Mouse (Mus musculus) monocyte, adult 5-6 weeks (primary cell): ENCODE measurements around the gene Pafah1b1. TPM values are rescaled to one million over a fixed set of nuclear protein-coding genes. Genes with fewer than 3 reads are reported as not detected.

Experiments
- ATAC-seq: fragments of 153-309, 156-312 bp; replicated peaks from 2 replicates; pipeline ENCODE4 v1.8.0; 2017; ENCODE audit warnings: mild to moderate bottlenecking; ENCODE audit not compliant: low TSS enrichment, insufficient number of reproducible peaks, severe bottlenecking, poor library complexity, low FRiP score
- total RNA-seq: library from RNA; stranded (forward); fragments of 200-1000, 200-491, 200-594 nt; gene quantifications from 3 replicates; pipeline ENCODE4 v1.2.3, GENCODE M21; 2017

Gene Pafah1b1
- total RNA-seq, 1 experiment from 2014 or later = 123 TPM

DNA sequence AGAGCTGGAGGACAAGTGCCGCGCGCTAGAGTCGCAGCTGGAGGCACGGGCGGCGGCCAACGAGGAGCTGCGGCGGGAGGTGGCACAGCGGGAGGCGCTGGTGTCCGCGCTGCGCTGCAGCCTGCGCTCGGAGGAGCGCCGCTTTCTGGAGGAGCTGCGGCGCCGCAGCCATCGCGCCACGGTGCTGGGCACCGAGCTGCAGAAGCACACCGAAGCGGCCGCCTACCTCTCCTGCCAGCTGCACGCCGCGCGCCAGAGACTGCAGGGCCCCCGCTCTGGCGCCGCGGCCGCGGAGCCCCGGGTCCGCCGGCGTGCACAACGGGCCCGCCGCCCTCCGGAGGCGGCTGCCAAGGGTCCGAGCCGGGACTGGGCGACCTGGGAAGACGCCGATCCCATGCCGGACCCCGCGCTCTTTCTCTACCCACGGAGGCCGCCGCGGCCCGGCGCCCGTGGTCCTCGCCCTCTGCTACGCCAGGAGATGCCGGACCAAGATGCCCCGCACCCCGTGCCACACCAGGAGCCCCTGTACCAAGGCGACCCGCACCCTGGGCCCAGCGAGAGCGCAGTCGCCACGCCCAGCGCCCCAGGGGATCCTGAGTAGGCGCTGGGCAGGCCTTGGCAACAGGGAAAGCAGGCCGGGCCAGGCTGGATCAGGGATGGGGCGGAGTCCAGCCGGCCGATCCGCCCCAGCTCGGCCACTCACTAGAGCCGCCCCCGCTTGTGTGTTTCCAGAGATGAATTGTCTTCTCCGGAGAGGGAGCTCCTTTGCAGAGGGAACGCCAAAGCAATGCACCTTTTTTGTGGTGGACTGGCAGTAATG is 86.3 kb downstream of the Pafah1b1 start:
- no peak; the same call in 1 of the 2 replicates for ATAC-seq

DNA sequence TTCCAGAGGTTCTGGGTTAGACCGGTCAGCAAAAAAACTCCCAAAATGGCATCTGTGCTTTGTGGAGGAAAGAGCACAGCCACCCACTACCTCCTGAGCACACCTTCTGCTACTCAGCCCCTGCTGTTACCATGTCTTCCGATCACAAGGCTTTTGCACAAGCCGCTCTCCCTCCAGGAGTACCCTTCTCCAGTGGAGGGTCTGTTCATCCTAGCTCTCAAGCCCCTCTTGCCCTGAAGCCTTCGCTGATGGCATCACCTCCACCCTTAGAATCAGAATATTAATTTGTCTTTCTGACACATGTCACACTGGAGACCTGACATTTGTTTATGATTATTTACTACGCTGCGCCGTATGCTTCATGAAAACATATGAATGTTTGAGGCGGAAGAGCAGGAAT is 87.0 kb downstream of the Pafah1b1 start:
- ATAC-seq = no peak

- peak; percentile 68; the same call in 1 of the 2 replicates for ATAC-seq
These were observed 89.8 kb downstream of the Pafah1b1 start for GRCm38 (mm10) chr11:74634490-74635275.

DNA sequence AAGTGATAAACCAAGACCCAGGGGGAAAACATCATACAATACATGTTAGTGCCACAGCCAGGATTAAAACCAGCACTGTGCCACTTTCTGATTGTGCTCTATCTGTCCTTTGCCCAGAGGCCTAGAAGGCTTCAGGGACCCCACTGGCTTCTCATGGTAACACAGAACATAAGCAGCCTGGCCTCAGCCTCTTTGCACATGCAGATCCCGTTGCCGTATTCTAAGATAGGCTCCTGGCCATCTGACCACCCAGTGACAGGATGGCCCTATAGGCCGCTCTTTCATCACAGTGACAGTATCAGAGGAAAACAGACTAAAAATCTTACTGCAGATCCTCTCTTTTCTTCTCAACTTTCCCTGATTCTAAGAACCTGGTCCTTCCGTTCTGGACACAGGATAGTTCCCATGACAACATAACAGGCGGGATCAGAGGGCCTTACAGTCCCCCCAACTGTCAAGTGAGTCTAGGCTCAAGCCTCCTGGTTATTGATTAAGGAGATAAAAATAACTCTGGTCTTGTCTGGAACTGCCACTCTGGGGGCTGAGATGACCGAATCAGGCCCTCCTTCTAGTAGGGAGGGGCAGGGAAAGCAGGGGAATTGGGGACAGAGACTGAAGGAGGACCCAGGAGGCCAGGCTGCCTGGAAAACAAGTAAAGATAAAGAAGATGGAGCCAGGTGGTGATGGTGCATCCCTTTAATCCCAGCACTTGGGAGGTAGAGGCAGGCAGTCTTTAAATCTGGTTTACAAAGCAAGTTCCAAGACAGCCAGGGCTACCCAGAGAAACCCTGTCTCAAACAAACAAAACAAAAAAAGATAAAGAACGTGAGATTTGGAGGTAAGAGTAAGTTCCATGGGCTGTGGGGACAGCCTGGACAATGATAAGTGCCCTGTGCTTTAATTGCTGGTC is 92.3 kb downstream of the Pafah1b1 start:
- ATAC-seq = no peak

DNA sequence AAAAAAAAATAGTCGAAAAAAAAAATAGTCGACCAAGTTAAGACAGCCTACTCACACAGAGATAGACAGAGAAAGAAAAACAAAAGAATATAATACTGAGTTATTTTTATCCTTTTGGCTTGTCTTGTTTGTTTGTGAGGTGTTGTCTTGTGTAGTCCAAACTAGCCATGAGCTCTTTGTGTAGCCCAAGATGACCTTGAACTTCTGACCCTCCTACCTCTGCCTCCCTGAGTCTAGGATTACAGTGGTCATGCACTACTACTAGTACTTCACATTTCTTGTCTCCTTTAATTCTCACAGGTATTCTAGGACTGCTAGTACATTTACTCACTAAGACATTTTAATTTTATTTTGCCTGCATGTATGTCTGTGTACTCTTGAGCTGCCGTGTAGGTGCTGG is 97.0 kb downstream of the Pafah1b1 start:
- no peak for ATAC-seq

GRCm38 (mm10) chr11:74625333-74625732 is 99.1 kb downstream of the Pafah1b1 start:
- ATAC-seq = no peak

Other genes starting within 250 kb of the Pafah1b1 start
- gene Rap1gap2, start 113.8 kb downstream of the Pafah1b1 start, total RNA-seq = 186 to 201 TPM (median 194 TPM) in 3 replicates
- not detected in 3 replicates for gene Ccdc92b, start 105.1 kb downstream of the Pafah1b1 start, total RNA-seq
- 13.9 to 24.2 TPM (median 16.7 TPM) in 3 replicates for gene Cluh, start 75.2 kb downstream of the Pafah1b1 start, total RNA-seq
- gene Mettl16, start 46.2 kb upstream of the Pafah1b1 start, total RNA-seq = 26.1 to 29.5 TPM (median 28.1 TPM) in 3 replicates
- gene Mnt, start 106.2 kb upstream of the Pafah1b1 start, total RNA-seq = 8.0 to 14.0 TPM (median 9.5 TPM) in 3 replicates
- 1.4 to 10.7 TPM (median 3.1 TPM) in 3 replicates for gene Sgsm2, start 172.4 kb upstream of the Pafah1b1 start, total RNA-seq
- 26.3 to 41.9 TPM (median 28.8 TPM) in 3 replicates for gene Tsr1, start 173.4 kb upstream of the Pafah1b1 start, total RNA-seq
- gene Smg6, start 201.2 kb upstream of the Pafah1b1 start, total RNA-seq = 25.4 to 48.6 TPM (median 28.2 TPM) in 3 replicates
- gene Srr, start 201.3 kb upstream of the Pafah1b1 start, total RNA-seq = 0.75 to 5.8 TPM (median 3.9 TPM) in 3 replicates